Mouse (Mus musculus) mesoderm, embryonic 11.5 days (tissue): ENCODE results near the gene Gm5741.

ENCODE experiments used
- DNase-seq: peaks from one replicate; pipeline ENCODE4 v3.0.0-alpha.2; 2012; ENCODE audit warnings: low read depth, low spot score

Gene Gm5741

GRCm38 (mm10) chr8:85027922-85028321 lies 39.9 kb downstream of the Gm5741 start:
- DNase-seq = no peak

GRCm38 (mm10) chr8:85027516-85027855 lies 40.3 kb downstream of the Gm5741 start:
- peak; percentile 18 for DNase-seq

GRCm38 (mm10) chr8:85026670-85027515 lies 40.9 kb downstream of the Gm5741 start, which contains the start of gene Trir:
Gene Trir, plus strand, starts transcription at chr8:85026823.
- DNase-seq = peak; percentile 97

- DNase-seq = peak; percentile 94
These were observed 42.5 kb downstream of the Gm5741 start, which contains the start of gene Asna1 for GRCm38 (mm10) chr8:85025098-85025932. Gene Asna1, minus strand, starts transcription at chr8:85025281.

GRCm38 (mm10) chr8:85023846-85024245 lies 43.9 kb downstream of the Gm5741 start:
- DNase-seq = no peak

GRCm38 (mm10) chr8:85021514-85022055 lies 46.2 kb downstream of the Gm5741 start:
- DNase-seq = no peak
